Mouse (Mus musculus): ENCODE data around the gene Acadsb.

DNA sequence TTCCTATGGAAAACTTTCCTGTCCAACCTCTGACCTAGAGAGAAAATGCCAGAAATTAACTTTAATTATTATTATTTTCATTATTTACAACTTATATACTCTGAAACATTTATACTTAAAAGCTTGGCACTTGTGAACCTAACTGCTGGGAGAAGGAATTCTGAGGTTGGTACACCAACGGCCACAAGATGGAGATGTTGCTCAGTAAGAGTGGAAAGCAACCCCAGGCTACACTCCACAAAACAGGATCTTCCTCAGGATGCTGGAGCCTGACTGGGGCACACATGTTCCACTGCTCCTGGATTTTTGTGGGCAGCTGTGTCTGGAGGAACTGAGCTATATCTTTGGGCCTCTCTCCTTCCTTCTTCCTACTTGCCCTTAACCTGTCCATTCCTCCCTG is 21.8 kb downstream of the Acadsb start:
- TF ChIP-seq CTCF (IDR thresholded peaks at IDR 0.05; ENCODE audit: borderline replicate concordance, control insufficient read depth, extremely low read depth, insufficient read depth, low read length, poor library complexity) (no peak), POLR2A (IDR thresholded peaks at IDR 0.05; ENCODE audit: control insufficient read depth, extremely low read depth, insufficient read depth, low read length, poor library complexity) (no peak)
